Mouse (Mus musculus) thymus, adult 2 months (tissue): Measurements from ENCODE around the gene Arhgap24. TPM values are rescaled to one million over a fixed set of nuclear protein-coding genes. Genes with fewer than 3 reads are reported as not detected.

Source experiments
- DNase-seq: peaks from one replicate; pipeline ENCODE4 v3.0.0; 2021
- H3K27ac ChIP-seq: fragments of 200-500 bp; 2 replicates; pipeline ENCODE4 v1.5.1; 2012; ENCODE audit warnings: low read length, control low read depth; ENCODE audit not compliant: control insufficient read depth, insufficient read depth
- H3K27me3 ChIP-seq: fragments of 200-500 bp; 2 replicates; pipeline ENCODE4 v1.6.1; 2012; ENCODE audit warnings: mild to moderate bottlenecking, low read length, moderate library complexity, mixed read lengths; ENCODE audit not compliant: control insufficient read depth, insufficient read depth
- H3K36me3 ChIP-seq: fragments of 200-500 bp; 2 replicates; pipeline ENCODE4 v1.6.1; 2012; ENCODE audit warnings: mild to moderate bottlenecking, low read length, moderate library complexity; ENCODE audit not compliant: control insufficient read depth, insufficient read depth
- H3K4me1 ChIP-seq: fragments of 200-500 bp; replicated peaks from 2 replicates; pipeline ENCODE4 v1.6.1; 2012; ENCODE audit warnings: low read length; ENCODE audit not compliant: control insufficient read depth, insufficient read depth
- H3K4me3 ChIP-seq: fragments of 200-500 bp; 2 replicates; pipeline ENCODE4 v1.5.1; 2012; ENCODE audit warnings: mild to moderate bottlenecking, low read length, control low read depth, moderate library complexity; ENCODE audit not compliant: control insufficient read depth, insufficient read depth
- CTCF ChIP-seq: fragments of 200-500 bp; IDR thresholded peaks from 2 replicates; pipeline ENCODE4 v1.5.1; 2012; ENCODE audit warnings: mild to moderate bottlenecking, control low read depth, low read length, moderate library complexity, borderline replicate concordance; ENCODE audit not compliant: control insufficient read depth, poor library complexity, insufficient read depth; ENCODE audit errors: extremely low read depth
- POLR2A ChIP-seq: fragments of 200-500 bp; IDR thresholded peaks from 2 replicates; pipeline ENCODE4 v1.6.1; 2012; ENCODE audit warnings: mild to moderate bottlenecking, low read length, control low read depth, moderate library complexity; ENCODE audit not compliant: control insufficient read depth, poor library complexity, insufficient read depth; ENCODE audit errors: extremely low read depth
- WGBS: fragments of 180-500 bp; shearing (Covaris S2); methylation state at CpG from one replicate; pipeline ENCODE4 v1.1.7; 2018; 5-methylcytosine and 5-hydroxymethylcytosine counted together
- polyA plus RNA-seq: library from polyadenylated mRNA; depleted of rRNA; stranded (reverse); fragments of >200 nt; gene quantifications from 2 replicates; pipeline ENCODE4 v1.2.3, GENCODE M21; 2012

Arhgap24 gene
- polyA plus RNA-seq, 1 experiment = 4.5 TPM

DNA sequence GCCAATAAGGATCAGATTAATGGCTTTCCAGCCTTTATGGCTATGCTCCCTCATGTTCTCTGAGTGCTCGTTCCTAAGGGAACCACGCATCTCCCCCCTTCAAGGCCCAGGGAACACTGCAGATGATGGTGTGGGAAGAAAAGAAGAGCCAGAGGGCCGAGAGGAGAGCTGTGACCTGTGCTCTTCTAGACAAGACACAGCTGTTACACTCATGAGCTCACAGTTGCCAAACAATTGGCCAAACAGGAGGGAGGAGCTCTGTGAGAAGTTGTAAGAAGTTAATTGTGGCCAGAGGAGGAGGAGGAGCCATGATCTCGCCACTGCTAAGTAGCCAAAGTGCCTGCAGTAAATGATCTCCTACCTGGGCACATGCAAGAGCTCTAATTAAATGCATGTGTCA lies 322.5 kb downstream of the Arhgap24 start:
- Histone ChIP-seq H3K27me3 (no peaks in the 10 kb centered on the region), H3K36me3 (no peaks in the 10 kb centered on the region), H3K4me1 (no peaks in the 10 kb centered on the region), H3K27ac (no peak overlapping the region), H3K4me3 (no peak overlapping the region)
- 75% methylated on average over 4 of the region's 4 CpGs for WGBS
- TF ChIP-seq POLR2A (no peak), CTCF (no peak)
- no peak for DNase-seq

DNA sequence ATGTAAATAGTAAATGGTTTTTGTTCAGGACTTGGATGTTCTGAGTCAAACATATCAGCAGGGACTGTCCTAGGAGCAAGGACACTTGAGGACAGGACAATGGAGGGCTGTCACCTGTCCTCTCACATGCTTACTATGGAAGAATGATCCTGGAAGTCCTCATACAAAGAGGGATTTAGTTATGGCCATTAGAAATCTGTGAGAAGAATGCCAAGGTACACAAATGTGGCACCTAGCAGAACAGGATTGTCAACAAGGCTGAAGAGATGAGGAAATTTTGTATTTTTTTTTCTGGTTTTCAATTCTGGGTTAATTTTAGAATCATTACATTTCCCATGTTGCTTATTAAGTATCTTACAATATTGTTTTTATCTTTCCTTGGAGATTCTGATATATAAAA lies 326.3 kb downstream of the Arhgap24 start:
- Histone ChIP-seq H3K27me3 (no peaks in the 10 kb centered on the region), H3K36me3 (no peaks in the 10 kb centered on the region), H3K27ac (no peak overlapping the region), H3K4me1 (no peaks in the 10 kb centered on the region), H3K4me3 (no peak overlapping the region)
- no peak for DNase-seq
- TF ChIP-seq CTCF = no peak
- no peak for TF ChIP-seq POLR2A

DNA sequence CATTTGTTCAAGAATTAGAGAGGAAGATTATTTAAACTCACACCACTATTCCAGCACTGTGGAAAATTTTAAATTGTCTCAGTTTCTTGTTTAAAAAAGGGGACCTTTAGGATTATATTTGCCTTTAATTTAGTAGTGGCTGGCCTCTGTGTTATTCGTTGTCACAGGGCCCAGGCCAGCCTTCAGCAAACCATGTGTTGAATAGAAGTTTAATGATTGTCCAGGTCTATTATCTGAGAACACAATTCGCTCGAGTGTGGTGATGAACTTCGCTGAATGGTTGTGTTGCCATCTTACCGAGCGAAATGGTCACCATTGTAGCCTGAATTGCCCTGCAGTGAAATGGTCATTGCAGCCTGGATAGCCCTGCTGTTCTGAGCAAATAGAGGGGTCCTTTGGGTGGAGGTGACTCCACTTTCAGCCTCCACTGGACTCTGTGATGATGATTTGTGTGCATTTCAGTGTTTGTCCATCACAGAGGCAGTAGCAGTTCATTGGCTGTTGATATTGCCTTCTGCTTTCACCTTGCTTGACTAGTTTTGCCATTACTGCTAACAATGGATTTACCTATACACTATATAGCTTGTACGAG lies 329.3 kb downstream of the Arhgap24 start:
- no peak for TF ChIP-seq CTCF
- no peak for TF ChIP-seq POLR2A
- Histone ChIP-seq H3K27ac (no peak overlapping the region), H3K27me3 (no peaks in the 10 kb centered on the region), H3K36me3 (no peaks in the 10 kb centered on the region), H3K4me3 (no peak overlapping the region), H3K4me1 (no peaks in the 10 kb centered on the region)
- WGBS = 93% methylated on average over 7 of the region's 7 CpGs
- no peak for DNase-seq

DNA sequence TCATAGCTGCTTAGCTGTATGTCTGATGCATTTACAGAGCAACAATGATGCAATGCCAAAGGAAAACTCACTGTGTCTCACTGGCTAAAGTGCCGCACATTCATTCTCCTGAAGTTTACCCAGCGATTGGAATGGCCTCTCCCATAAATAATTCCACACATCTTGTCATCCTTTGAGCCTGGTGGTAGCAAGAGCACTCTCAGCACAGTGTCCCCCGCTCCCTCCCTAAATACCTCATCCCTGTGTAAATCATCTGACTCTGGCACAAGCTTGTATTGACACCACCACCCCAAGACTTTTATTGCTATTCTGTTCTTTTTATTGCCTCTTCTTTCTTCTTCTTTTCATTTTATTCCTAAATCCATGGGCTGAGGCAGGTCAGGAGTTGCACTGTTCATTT lies 332.1 kb downstream of the Arhgap24 start:
- no peak for DNase-seq
- no peaks in the 10 kb centered on the region for H3K4me1 ChIP-seq
- TF ChIP-seq CTCF = no peak
- TF ChIP-seq POLR2A = no peak
- no peaks in the 10 kb centered on the region for H3K27me3 ChIP-seq
- no peaks in the 10 kb centered on the region for H3K36me3 ChIP-seq
- H3K4me3 ChIP-seq = no peak overlapping the region
- no peak overlapping the region for H3K27ac ChIP-seq
- WGBS = 84% methylated on average over 3 of the region's 3 CpGs

DNA sequence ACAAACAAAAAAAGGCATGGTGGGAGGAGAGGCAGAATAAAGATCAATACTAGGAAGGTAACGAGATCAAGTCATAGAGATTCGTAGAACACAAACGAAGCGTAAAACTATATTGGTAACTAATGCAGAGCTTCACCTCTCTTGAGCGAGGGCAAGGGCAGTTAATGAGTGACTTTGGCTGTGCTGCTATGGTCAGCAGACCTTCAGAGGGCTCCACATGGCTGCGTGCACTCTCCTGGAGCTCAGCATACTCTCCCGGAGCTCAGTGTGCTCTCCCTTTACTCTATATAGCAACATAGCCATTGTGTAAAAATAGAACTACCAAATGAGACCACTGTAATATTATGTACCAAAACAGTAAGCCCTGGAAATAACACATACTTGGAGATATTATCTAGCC lies 336.4 kb downstream of the Arhgap24 start:
- no peak overlapping the region for H3K27ac ChIP-seq
- WGBS = 91% methylated on average over 7 of the region's 7 CpGs
- H3K4me3 ChIP-seq = no peak overlapping the region
- DNase-seq = no peak
- no peaks in the 10 kb centered on the region for H3K36me3 ChIP-seq
- no peaks in the 10 kb centered on the region for H3K27me3 ChIP-seq
- TF ChIP-seq CTCF (no peak), POLR2A (no peak)
- no peaks in the 10 kb centered on the region for H3K4me1 ChIP-seq

DNA sequence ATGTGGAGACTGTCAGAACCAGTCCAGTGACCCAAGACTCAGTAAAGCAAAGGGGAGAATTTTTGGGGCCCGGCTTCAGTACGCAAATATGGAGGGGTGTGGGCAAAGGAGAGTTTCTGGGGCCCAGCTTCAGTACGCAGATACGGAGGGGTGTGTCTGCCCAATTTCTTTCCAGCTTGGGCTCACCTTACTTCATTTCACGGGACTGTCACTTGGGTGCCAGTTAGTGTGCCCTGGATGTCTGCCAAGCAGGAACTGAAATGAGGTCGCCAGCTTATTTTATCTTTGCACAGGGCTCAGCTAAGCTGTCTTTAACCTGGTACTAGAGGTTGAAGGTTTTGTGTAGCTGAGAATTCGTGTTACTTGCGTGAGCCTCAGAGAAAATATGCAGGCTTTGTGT lies 344.3 kb downstream of the Arhgap24 start:
- Histone ChIP-seq H3K4me1 (0 out of 2 replicates have a peak, but pooled peaks cover 3% of the 10 kb centered on the region), H3K27ac (peak overlapping the region; percentile 29; the same call in 1 of the 2 replicates), H3K4me3 (no peak overlapping the region), H3K36me3 (no peaks in the 10 kb centered on the region), H3K27me3 (no peaks in the 10 kb centered on the region)
- DNase-seq = no peak
- TF ChIP-seq CTCF = no peak
- no peak for TF ChIP-seq POLR2A
- WGBS = 69% methylated on average over 8 of the region's 8 CpGs

DNA sequence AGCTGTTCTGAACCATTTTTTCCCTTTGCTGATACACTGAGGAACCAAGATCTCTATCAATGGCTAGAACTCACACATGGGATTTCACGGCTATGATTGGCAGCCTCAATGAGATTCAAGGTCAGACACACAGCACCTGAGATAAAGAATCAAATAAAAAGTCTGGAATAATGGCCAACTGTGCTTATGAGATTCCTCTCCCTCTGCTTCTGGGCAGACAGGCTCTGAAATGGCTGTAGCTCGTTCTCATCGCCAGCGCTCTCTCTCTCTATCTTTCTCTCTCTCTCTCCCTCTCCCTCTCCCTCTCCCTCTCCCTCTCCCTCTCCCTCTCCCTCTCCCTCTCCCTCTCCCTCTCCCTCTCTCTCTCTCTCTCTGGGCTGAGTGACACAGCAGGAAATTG lies 357.9 kb downstream of the Arhgap24 start:
- Histone ChIP-seq H3K27me3 (no peaks in the 10 kb centered on the region), H3K36me3 (no peaks in the 10 kb centered on the region), H3K4me3 (no peak overlapping the region), H3K4me1 (no peaks in the 10 kb centered on the region), H3K27ac (no peak overlapping the region)
- DNase-seq = no peak
- TF ChIP-seq POLR2A = no peak
- 84% methylated on average over 4 of the region's 4 CpGs for WGBS
